Mouse (Mus musculus): ENCODE data around the gene Glt8d1. TPM values are rescaled to one million over a fixed set of nuclear protein-coding genes. Genes with fewer than 3 reads are reported as not detected.
A peak's percentile ranks its signal among the peaks of the same experiment; 100 is the strongest.

The Glt8d1 gene
- total and polyA plus RNA-seq, 3 experiments: 11.1 to 22.5 (median 13.8) TPM

GRCm38 (mm10) chr14:31025785-31026184 lies 24.6 kb downstream of the Glt8d1 start:
- H3K4me2 ChIP-seq (ENCODE audit: insufficient read depth, low read depth, poor library complexity, severe bottlenecking): no peak overlapping the region
- dilution Hi-C loops (cut with MboI; ENCODE audit: extremely low pct_ligation_motif_present, extremely low pct_unique_long_range_greater_than_20kb, low sequenced_read_pairs) (no loop called here), in situ Hi-C loops (cut with MboI; ENCODE audit: low pct_ligation_motif_present, low pct_unique_long_range_greater_than_20kb, low sequenced_read_pairs) (no loop called here)
- peaks cover 18 to 68% of the 10 kb centered on the region in 2 experiments for H3K36me3 ChIP-seq (replicated peaks in 1 of 2; ENCODE audit: control insufficient read depth in 1 of 2, insufficient read depth in 1 of 2, low read length in 1 of 2)
- no peaks in the 10 kb centered on the region for H3K27me3 ChIP-seq (replicated peaks)
- H3K4me1 ChIP-seq (ENCODE audit: control insufficient read depth in 1 of 2, insufficient read depth in 2 of 2): peaks cover 0 to 31% of the 10 kb centered on the region in 2 experiments; a peak in 3 of 4 replicates
- H3K27ac ChIP-seq (ENCODE audit: insufficient read depth, low read depth): no peak overlapping the region
- peaks cover 2% of the 10 kb centered on the region for H3K9me3 ChIP-seq (replicated peaks; ENCODE audit: low read length)
- no peak overlapping the region for H3K9ac ChIP-seq (ENCODE audit: insufficient read depth, low read depth)
- peak; percentile 10 for TF ChIP-seq RAD21 (IDR thresholded peaks at IDR 0.05; ENCODE audit: low read depth, low read length)
- TF ChIP-seq CTCF (conservative IDR thresholded peaks at IDR 0.05 in 1 of 2, IDR thresholded peaks at IDR 0.05 in 1 of 2; ENCODE audit: low read depth in 2 of 2, low read length in 2 of 2): peak in 1 of 2 experiments; percentile 49; a peak in 3 of 4 replicates
- peak; percentile 54 for TF ChIP-seq JUND (conservative IDR thresholded peaks at IDR 0.05; ENCODE audit: low read depth, low read length)
- TF ChIP-seq USF1 (IDR thresholded peaks at IDR 0.05; ENCODE audit: low read depth, low read length): no peak
- H3K4me3 ChIP-seq (replicated peaks in 1 of 3; ENCODE audit: low read depth in 2 of 3, low read length in 2 of 3, poor library complexity in 1 of 3): no peak overlapping the region
- peaks cover 15% of the 10 kb centered on the region for H3K79me2 ChIP-seq (replicated peaks; ENCODE audit: control insufficient read depth, extremely low read depth, insufficient read depth, poor library complexity, severe bottlenecking)
- no peak for DNase-seq (ENCODE audit: extremely low read depth)

- Histone ChIP-seq H3K27me3 (replicated peaks) (no peaks in the 10 kb centered on the region), H3K79me2 (replicated peaks; ENCODE audit: control insufficient read depth, extremely low read depth, insufficient read depth, poor library complexity, severe bottlenecking) (0 out of 2 replicates have a peak, but pooled peaks cover 2% of the 10 kb centered on the region), H3K4me3 (replicated peaks in 1 of 3; ENCODE audit: low read depth in 2 of 3, low read length in 2 of 3, poor library complexity in 1 of 3) (no peak overlapping the region), H3K4me1 (ENCODE audit: control insufficient read depth in 1 of 2, insufficient read depth in 2 of 2) (peaks cover 0 to 8% of the 10 kb centered on the region in 2 experiments; a peak in 1 of 4 replicates), H3K36me3 (replicated peaks in 1 of 2; ENCODE audit: control insufficient read depth in 1 of 2, insufficient read depth in 1 of 2, low read length in 1 of 2) (peaks cover 34 to 71% of the 10 kb centered on the region in 2 experiments), H3K9me3 (replicated peaks; ENCODE audit: low read length) (no peaks in the 10 kb centered on the region), H3K4me2 (ENCODE audit: insufficient read depth, low read depth, poor library complexity, severe bottlenecking) (no peak overlapping the region), H3K9ac (ENCODE audit: insufficient read depth, low read depth) (no peak overlapping the region), H3K27ac (ENCODE audit: insufficient read depth, low read depth) (no peak overlapping the region)
- in situ Hi-C loops (cut with MboI; ENCODE audit: low pct_ligation_motif_present, low pct_unique_long_range_greater_than_20kb, low sequenced_read_pairs) (no loop called here), dilution Hi-C loops (cut with MboI; ENCODE audit: extremely low pct_ligation_motif_present, extremely low pct_unique_long_range_greater_than_20kb, low sequenced_read_pairs) (no loop called here)
- no peak for DNase-seq (ENCODE audit: extremely low read depth)
- TF ChIP-seq CTCF (conservative IDR thresholded peaks at IDR 0.05 in 1 of 2, IDR thresholded peaks at IDR 0.05 in 1 of 2; ENCODE audit: low read depth in 2 of 2, low read length in 2 of 2): no peak
- TF ChIP-seq CHD2 (IDR thresholded peaks at IDR 0.05; ENCODE audit: low read length): no peak
- no peak for TF ChIP-seq ETS1 (conservative IDR thresholded peaks at IDR 0.05; ENCODE audit: low read depth, low read length)
- TF ChIP-seq UBTF (IDR thresholded peaks at IDR 0.05; ENCODE audit: low read depth, low read length): no peak
- TF ChIP-seq ZC3H11A (IDR thresholded peaks at IDR 0.05; ENCODE audit: low read depth, low read length): no peak
- no peak for TF ChIP-seq NRF1 (IDR thresholded peaks at IDR 0.05; ENCODE audit: low read depth, low read length)
- no peak for TF ChIP-seq RCOR1 (conservative IDR thresholded peaks at IDR 0.05; ENCODE audit: low read depth, low read length)
- no peak for TF ChIP-seq HCFC1 (IDR thresholded peaks at IDR 0.05; ENCODE audit: low read depth, low read length)
- no peak for TF ChIP-seq KAT2A (IDR thresholded peaks at IDR 0.05; ENCODE audit: insufficient replicate concordance, low read length)
- no peak for TF ChIP-seq POLR2A (IDR thresholded peaks at IDR 0.05; ENCODE audit: low read depth, low read length)
- TF ChIP-seq MYC (IDR thresholded peaks at IDR 0.05; ENCODE audit: low read depth, low read length): no peak
- no peak for TF ChIP-seq SMC3 (IDR thresholded peaks at IDR 0.05; ENCODE audit: low read depth, low read length)
- no peak for TF ChIP-seq IRF4 (IDR thresholded peaks at IDR 0.05; ENCODE audit: low read depth, low read length)
- TF ChIP-seq ZKSCAN1 (IDR thresholded peaks at IDR 0.05; ENCODE audit: borderline replicate concordance, low read depth, low read length): no peak
- no peak for TF ChIP-seq CHD1 (IDR thresholded peaks at IDR 0.05; ENCODE audit: low read depth, low read length)
- TF ChIP-seq BHLHE40 (IDR thresholded peaks at IDR 0.05; ENCODE audit: low read depth, low read length): no peak
- no peak for TF ChIP-seq POLR2AphosphoS2 (IDR thresholded peaks at IDR 0.05; ENCODE audit: low read depth, low read length)
Observed at GRCm38 (mm10) chr14:31045296-31045695, 44.1 kb downstream of the Glt8d1 start.

All from CH12.LX (cell line).